ENCODE assay signal across 8 mouse cellular contexts in the genomic region with DNA sequence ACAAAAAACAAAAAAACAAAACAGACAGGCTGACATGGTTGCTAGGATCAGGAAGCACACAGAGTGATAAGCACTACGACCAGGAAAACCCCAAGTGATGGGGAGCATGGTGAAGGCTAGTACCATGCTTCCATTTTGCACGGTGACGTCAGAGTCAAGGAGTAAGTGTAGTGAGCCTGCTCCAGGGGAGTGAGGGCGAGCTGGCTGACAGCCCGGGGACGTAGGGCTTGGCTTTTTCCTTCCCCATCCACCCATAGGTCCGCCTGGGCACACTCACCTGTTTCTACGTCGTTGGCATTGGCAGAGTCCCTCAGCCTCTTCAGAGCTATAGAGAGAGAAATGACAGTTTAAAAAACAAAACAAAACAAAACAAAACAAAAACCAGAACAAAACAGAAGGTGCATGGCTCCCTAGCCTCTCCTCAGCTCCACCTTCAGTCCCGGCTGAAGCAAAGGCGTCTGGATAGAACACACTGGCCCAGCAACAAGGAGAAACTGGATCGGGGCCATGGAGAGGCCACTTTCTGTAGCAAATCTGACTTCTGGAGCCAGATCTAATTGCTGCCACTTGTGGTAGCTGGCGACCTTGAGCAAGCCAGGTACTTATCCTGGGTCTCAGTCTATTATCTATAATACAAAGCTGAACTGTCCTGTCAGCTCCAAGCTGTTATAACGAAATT. TPM values are rescaled to one million over a fixed set of nuclear protein-coding genes. Genes with fewer than 3 reads are reported as not detected.
DNase-seq lines count a peak whose midpoint lies in the region; ATAC-seq and TF ChIP-seq lines count a peak whose summit lies in the region.
"Had no signal": no experiment of that assay in that cellular context is flagged by ENCODE, and none has a peak within 500 bp of the region (broad histone marks: within the 10 kb centered on the region; RNA-seq: fewer than 3 reads in every experiment).

No protein-coding gene starts in this region.

- H3K9me3 ChIP-seq in embryonic facial prominence, embryonic 13.5 days, result no peaks in the 10 kb centered on the region
- no peaks in the 10 kb centered on the region for H3K9me3 ChIP-seq in liver, postnatal 0 days (ENCODE audit: low read length)

- WGBS in kidney, adult 2 months, result 60% methylated on average over 14 of the region's 14 CpGs
- WGBS in embryonic facial prominence, embryonic 13.5 days, result 74% methylated on average over 14 of the region's 14 CpGs
- 79% methylated on average over 14 of the region's 14 CpGs for WGBS in liver, postnatal 0 days (ENCODE audit: insufficient replicate concordance)

- H3K9ac ChIP-seq in embryonic facial prominence, embryonic 13.5 days, result peak overlapping the region; percentile 94; the same call in 1 of the 2 replicates
- H3K9ac ChIP-seq in liver, postnatal 0 days (replicated peaks), result peak overlapping the region; percentile 93; the same call in 1 of the 2 replicates

- no peak for ATAC-seq in embryonic facial prominence, embryonic 13.5 days (ENCODE audit: insufficient number of reproducible peaks, insufficient read depth, low FRiP score, low TSS enrichment, low read depth)
- no peak for ATAC-seq in liver, postnatal 0 days

- H3K27me3 ChIP-seq in kidney, adult 2 months (replicated peaks; ENCODE audit: control insufficient read depth, insufficient read depth, low read length), result no peaks in the 10 kb centered on the region
- H3K27me3 ChIP-seq in embryonic facial prominence, embryonic 13.5 days, result no peaks in the 10 kb centered on the region
- H3K27me3 ChIP-seq in liver, postnatal 0 days (ENCODE audit: insufficient read depth, low read length), result no peaks in the 10 kb centered on the region

- peaks cover 1% of the 10 kb centered on the region; the same call in 1 of the 2 replicates for H3K36me3 ChIP-seq in kidney, adult 2 months (ENCODE audit: control insufficient read depth, insufficient read depth, low read length)
- peaks cover 48% of the 10 kb centered on the region for H3K36me3 ChIP-seq in embryonic facial prominence, embryonic 13.5 days
- H3K36me3 ChIP-seq in liver, postnatal 0 days (replicated peaks; ENCODE audit: insufficient read depth, low read length), result peaks cover 43% of the 10 kb centered on the region

- peak overlapping the region; percentile 84 for H3K4me2 ChIP-seq in embryonic facial prominence, embryonic 13.5 days
- peak overlapping the region; percentile 82 for H3K4me2 ChIP-seq in liver, postnatal 0 days (ENCODE audit: low read depth, low read length)

- peak overlapping the region; percentile 18 for H3K27ac ChIP-seq in kidney, adult 2 months (ENCODE audit: insufficient read depth, low read depth, low read length)
- H3K27ac ChIP-seq in embryonic facial prominence, embryonic 13.5 days, result no peak overlapping the region; the same call in 1 of the 2 replicates
- H3K27ac ChIP-seq in liver, postnatal 0 days (ENCODE audit: low read depth), result no peak overlapping the region

- no peak for TF ChIP-seq POLR2A in kidney, adult 2 months (IDR thresholded peaks at IDR 0.05; ENCODE audit: low read depth, low read length)

- peaks cover 5% of the 10 kb centered on the region; the same call in 1 of the 2 replicates for H3K4me1 ChIP-seq in kidney, adult 2 months (ENCODE audit: control insufficient read depth, insufficient read depth, low read length)
- peaks cover 20% of the 10 kb centered on the region for H3K4me1 ChIP-seq in embryonic facial prominence, embryonic 13.5 days
- peaks cover 14% of the 10 kb centered on the region for H3K4me1 ChIP-seq in liver, postnatal 0 days (ENCODE audit: insufficient read depth)

- TF ChIP-seq CTCF in kidney, adult 2 months (conservative IDR thresholded peaks at IDR 0.05; ENCODE audit: insufficient read depth, insufficient read length, low read depth, low read length), result no peak
- no peak for TF ChIP-seq CTCF in liver, postnatal 0 days (IDR thresholded peaks at IDR 0.05; ENCODE audit: low read depth)

- no peak for TF ChIP-seq EP300 in liver, postnatal 0 days (IDR thresholded peaks at IDR 0.05; ENCODE audit: low read depth)

- no peak overlapping the region for H3K4me3 ChIP-seq in kidney, adult 2 months (ENCODE audit: insufficient read depth, low read depth, low read length)
- peak overlapping the region; percentile 95 for H3K4me3 ChIP-seq in embryonic facial prominence, embryonic 13.5 days
- H3K4me3 ChIP-seq in liver, postnatal 0 days (ENCODE audit: low read depth, low read length), result peak overlapping the region; percentile 75

- peak; percentile 41 for DNase-seq in kidney, adult 2 months
- DNase-seq in kidney, adult 9 months, result no peak
- DNase-seq in MN1 (ENCODE audit: low spot score), result peak; percentile 71
- DNase-seq in liver, postnatal 0 days, result no peak
- DNase-seq in frontal cortex, postnatal 10 days (ENCODE audit: low spot score in 2 of 2), result no peak
- DNase-seq in layer of hippocampus, adult 9-11 months, result no peak

RNA-seq across cellular contexts. Expression of gene Ankrd54, which starts 1.7 kb away (rescaled TPM):
- 38.9 and 52.2 TPM in 2 replicates for polyA plus RNA-seq in kidney, adult 2 months (2012; rRNA removed)
- 54.1 and 57.7 TPM in 2 replicates for polyA plus RNA-seq in embryonic facial prominence, embryonic 13.5 days (2015; fragmentation: Nextera tagmentation; extraction: Ambion mirVana)
- 21.3 and 22.5 TPM in 2 replicates for polyA plus RNA-seq in liver, postnatal 0 days (2015; fragmentation: Nextera tagmentation; extraction: Ambion mirVana)

RNA-seq across cellular contexts. Expression of gene Eif3l, which starts 14.0 kb away (rescaled TPM):
- polyA plus RNA-seq in kidney, adult 2 months (2012; rRNA removed), result 172 and 183 TPM in 2 replicates
- polyA plus RNA-seq in embryonic facial prominence, embryonic 13.5 days (2015; fragmentation: Nextera tagmentation; extraction: Ambion mirVana), result 232 and 244 TPM in 2 replicates
- polyA plus RNA-seq in liver, postnatal 0 days (2015; fragmentation: Nextera tagmentation; extraction: Ambion mirVana), result 70.9 and 76.4 TPM in 2 replicates

RNA-seq across cellular contexts. Expression of gene Galr3, which starts 19.3 kb away (rescaled TPM):
- 0.64 and 1.2 TPM in 2 replicates for polyA plus RNA-seq in kidney, adult 2 months (2012; rRNA removed)
- polyA plus RNA-seq in embryonic facial prominence, embryonic 13.5 days (2015; fragmentation: Nextera tagmentation; extraction: Ambion mirVana), result not detected in 2 replicates
- polyA plus RNA-seq in liver, postnatal 0 days (2015; fragmentation: Nextera tagmentation; extraction: Ambion mirVana), result 0.08 and 0.16 TPM in 2 replicates
- polyA plus RNA-seq: limb, embryonic 11.5 days had no signal

RNA-seq across cellular contexts. Expression of gene H1f0, which starts 32.8 kb away (rescaled TPM):
- polyA plus RNA-seq in kidney, adult 2 months (2012; rRNA removed), result 123 and 145 TPM in 2 replicates
- 533 and 546 TPM in 2 replicates for polyA plus RNA-seq in embryonic facial prominence, embryonic 13.5 days (2015; fragmentation: Nextera tagmentation; extraction: Ambion mirVana)
- polyA plus RNA-seq in liver, postnatal 0 days (2015; fragmentation: Nextera tagmentation; extraction: Ambion mirVana), result 125 and 140 TPM in 2 replicates

RNA-seq across cellular contexts. Expression of gene Micall1, which starts 47.7 kb away (rescaled TPM):
- 23.3 and 24.5 TPM in 2 replicates for polyA plus RNA-seq in kidney, adult 2 months (2012; rRNA removed)
- polyA plus RNA-seq in embryonic facial prominence, embryonic 13.5 days (2015; fragmentation: Nextera tagmentation; extraction: Ambion mirVana), result 12.8 and 13.8 TPM in 2 replicates
- polyA plus RNA-seq in liver, postnatal 0 days (2015; fragmentation: Nextera tagmentation; extraction: Ambion mirVana), result 0.92 and 1.3 TPM in 2 replicates

Comparison
In these comparisons a context has a peak if more than half of its experiments do, and no peak if none do; other contexts are left out.
1. DNase-seq: peak in kidney, adult 2 months (single experiment) and MN1 (single experiment); none in kidney, adult 9 months (single experiment), liver, postnatal 0 days (single experiment), frontal cortex, postnatal 10 days (0 of 2) and layer of hippocampus, adult 9-11 months (single experiment).